Mouse (Mus musculus) kidney, adult 2 months (tissue): ENCODE results near the gene Lpp. TPM values are rescaled to one million over a fixed set of nuclear protein-coding genes. Genes with fewer than 3 reads are reported as not detected.

Experiments used
- DNase-seq: peaks from one replicate; pipeline ENCODE4 v3.0.0; 2021
- H3K27ac ChIP-seq: fragments of 200-500 bp; 2 replicates; pipeline ENCODE4 v1.5.1; 2012; ENCODE audit warnings: low read depth, low read length, control low read depth, inconsistent platforms; ENCODE audit not compliant: insufficient read depth
- H3K27me3 ChIP-seq: fragments of 200-500 bp; replicated peaks from 2 replicates; pipeline ENCODE4 v1.6.1; 2012; ENCODE audit warnings: mild to moderate bottlenecking, moderate library complexity, low read length, inconsistent platforms; ENCODE audit not compliant: control insufficient read depth, insufficient read depth
- H3K36me3 ChIP-seq: fragments of 200-500 bp; 2 replicates; pipeline ENCODE4 v1.6.1; 2012; ENCODE audit warnings: mild to moderate bottlenecking, moderate library complexity, low read length, inconsistent platforms; ENCODE audit not compliant: control insufficient read depth, insufficient read depth
- H3K4me1 ChIP-seq: fragments of 200-500 bp; 2 replicates; pipeline ENCODE4 v1.6.1; 2011; ENCODE audit warnings: low read length; ENCODE audit not compliant: control insufficient read depth, insufficient read depth
- H3K4me3 ChIP-seq: fragments of 200-500 bp; 2 replicates; pipeline ENCODE4 v1.5.1; 2011; ENCODE audit warnings: mild to moderate bottlenecking, low read depth, low read length, control low read depth; ENCODE audit not compliant: insufficient read depth
- CTCF ChIP-seq: fragments of 200-500 bp; conservative IDR thresholded peaks from 2 replicates; pipeline ENCODE4 v1.5.1; 2011; ENCODE audit warnings: low read depth, mild to moderate bottlenecking, control low read depth, low read length, moderate library complexity, mixed read lengths; ENCODE audit not compliant: insufficient read depth, insufficient read length
- POLR2A ChIP-seq: fragments of 200-500 bp; IDR thresholded peaks from one replicate; pipeline ENCODE4 v1.6.1; 2011; ENCODE audit warnings: low read depth, low read length, control low read depth
- WGBS: fragments of 180-500 bp; shearing (Covaris S2); methylation state at CpG from one replicate; pipeline ENCODE4 v1.1.7; 2018; 5-methylcytosine and 5-hydroxymethylcytosine counted together
- polyA plus RNA-seq: library from polyadenylated mRNA; depleted of rRNA; stranded (reverse); fragments of >200 nt; gene quantifications from 2 replicates; pipeline ENCODE4 v1.2.3, GENCODE M21; 2012

Gene Lpp
- polyA plus RNA-seq, 1 experiment = 15.9 TPM

DNA sequence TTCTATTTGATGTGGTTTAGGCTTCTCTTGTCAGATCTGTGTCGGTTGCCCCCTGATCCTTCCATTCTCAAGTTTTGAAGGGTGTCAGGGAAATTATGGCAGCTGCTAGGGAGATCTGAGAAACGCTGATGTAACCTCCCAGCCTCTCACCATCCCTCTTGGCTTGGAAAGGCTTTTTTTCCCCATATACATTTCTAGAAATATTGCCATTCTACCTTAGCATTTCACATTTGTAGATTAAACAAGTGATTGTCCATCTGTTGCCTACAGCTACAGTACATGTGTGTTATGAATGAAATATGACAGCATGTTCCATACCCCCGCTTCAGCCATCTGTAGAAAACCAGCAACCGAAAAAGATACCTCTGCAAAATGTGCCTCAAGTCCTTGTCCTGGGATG, 589.5 kb downstream of the Lpp start:
- DNase-seq = no peak
- Histone ChIP-seq H3K27ac (no peak overlapping the region), H3K36me3 (no peaks in the 10 kb centered on the region), H3K4me1 (no peaks in the 10 kb centered on the region), H3K27me3 (no peaks in the 10 kb centered on the region), H3K4me3 (no peak overlapping the region)
- 88% methylated on average over 4 of the region's 4 CpGs for WGBS
- no peak for TF ChIP-seq CTCF
- no peak for TF ChIP-seq POLR2A

DNA sequence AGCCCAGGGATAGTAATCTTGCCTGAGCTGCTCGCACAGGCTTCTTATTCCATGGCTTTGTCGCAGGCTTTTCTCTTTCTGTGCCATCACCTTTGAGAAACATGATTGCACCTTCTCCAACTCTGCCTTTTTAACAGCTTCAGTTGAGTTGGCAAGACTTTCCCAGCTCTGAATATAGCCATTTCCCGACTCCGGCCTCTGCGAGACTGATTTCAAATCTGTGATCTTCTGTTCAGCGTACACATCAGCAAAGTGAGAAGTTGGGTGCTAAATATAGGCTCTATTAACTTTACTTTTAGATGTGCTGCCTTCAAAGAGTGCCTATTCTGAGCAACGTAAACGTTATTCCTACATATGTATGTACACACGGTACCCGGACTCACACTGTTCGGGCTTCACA, 597.0 kb downstream of the Lpp start:
- Histone ChIP-seq H3K27me3 (no peaks in the 10 kb centered on the region), H3K4me3 (no peak overlapping the region), H3K4me1 (no peaks in the 10 kb centered on the region), H3K27ac (no peak overlapping the region), H3K36me3 (no peaks in the 10 kb centered on the region)
- DNase-seq = no peak
- TF ChIP-seq CTCF (no peak), POLR2A (no peak)
- 98% methylated on average over 11 of the region's 11 CpGs for WGBS

DNA sequence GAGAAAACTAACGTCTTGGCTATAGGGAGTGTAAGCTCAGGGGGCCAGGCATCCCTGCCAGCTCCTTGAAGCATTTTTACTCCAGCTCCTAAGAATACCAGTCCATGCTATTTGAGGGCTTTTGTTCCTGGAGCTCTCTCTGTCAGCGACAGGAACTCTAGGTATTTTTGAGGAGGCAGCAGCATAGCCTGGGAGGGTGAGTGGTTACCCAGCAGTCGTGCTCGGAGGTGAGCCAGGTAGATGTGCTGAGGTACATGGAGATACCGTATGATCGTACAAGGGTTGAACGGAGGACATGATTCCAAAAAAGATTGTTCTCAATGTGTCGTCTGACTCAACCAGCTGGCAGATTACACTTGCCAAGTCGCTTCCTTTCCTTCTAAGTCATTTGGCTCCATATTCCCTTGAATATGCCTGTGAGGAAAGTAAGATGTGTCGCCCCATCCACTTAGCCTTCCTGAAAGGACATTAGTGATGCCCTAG, 597.8 kb downstream of the Lpp start:
- Histone ChIP-seq H3K4me3 (no peak overlapping the region), H3K4me1 (no peaks in the 10 kb centered on the region), H3K36me3 (no peaks in the 10 kb centered on the region), H3K27me3 (no peaks in the 10 kb centered on the region), H3K27ac (no peak overlapping the region)
- TF ChIP-seq POLR2A = no peak
- no peak for DNase-seq
- 90% methylated on average over 10 of the region's 10 CpGs for WGBS

DNA sequence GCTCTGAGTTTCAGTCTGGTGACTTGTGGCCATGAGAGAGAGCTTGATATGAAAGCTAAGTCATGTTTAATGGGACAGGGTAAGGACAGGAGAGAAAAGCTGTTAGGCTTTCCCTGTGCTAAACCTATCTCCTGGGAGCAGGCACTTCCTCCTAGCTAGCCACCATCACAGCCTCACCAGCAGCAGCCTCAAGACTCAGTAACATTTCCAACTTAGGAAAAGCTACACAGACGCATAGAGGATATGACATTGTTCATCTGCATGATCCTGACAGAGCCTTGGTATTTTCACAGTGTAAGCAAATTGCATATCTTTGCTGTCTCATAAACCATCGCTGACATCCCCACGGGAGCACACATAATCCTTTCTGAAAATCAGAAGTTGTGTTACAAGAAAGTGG, 598.7 kb downstream of the Lpp start:
- 88% methylated on average over 3 of the region's 3 CpGs for WGBS
- Histone ChIP-seq H3K4me1 (no peaks in the 10 kb centered on the region), H3K27me3 (no peaks in the 10 kb centered on the region), H3K27ac (no peak overlapping the region), H3K4me3 (no peak overlapping the region), H3K36me3 (no peaks in the 10 kb centered on the region)
- DNase-seq = no peak
- TF ChIP-seq CTCF = no peak

DNA sequence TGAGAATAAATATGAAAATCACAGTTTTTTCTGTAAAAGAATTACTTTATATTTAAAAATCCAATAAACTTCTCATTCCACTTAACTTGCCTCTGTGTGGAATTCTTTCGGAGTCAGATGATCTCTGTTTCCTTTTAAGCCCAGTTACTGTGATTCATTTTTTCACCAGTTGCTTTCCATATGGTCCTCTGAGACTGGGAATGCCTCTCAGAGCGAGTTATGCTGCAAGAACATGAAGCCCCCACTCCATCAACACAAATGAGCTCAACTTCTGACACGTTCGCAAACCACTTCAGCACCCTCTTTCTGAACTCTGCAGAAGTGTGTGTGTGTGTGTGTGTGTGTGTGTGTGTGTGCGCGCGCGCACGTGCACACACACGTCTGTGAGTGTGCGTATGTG, 599.2 kb downstream of the Lpp start:
- Histone ChIP-seq H3K27me3 (no peaks in the 10 kb centered on the region), H3K27ac (no peak overlapping the region), H3K36me3 (no peaks in the 10 kb centered on the region), H3K4me1 (no peaks in the 10 kb centered on the region), H3K4me3 (no peak overlapping the region)
- DNase-seq = no peak
- 93% methylated on average over 11 of the region's 11 CpGs for WGBS
- TF ChIP-seq CTCF (no peak), POLR2A (no peak)

DNA sequence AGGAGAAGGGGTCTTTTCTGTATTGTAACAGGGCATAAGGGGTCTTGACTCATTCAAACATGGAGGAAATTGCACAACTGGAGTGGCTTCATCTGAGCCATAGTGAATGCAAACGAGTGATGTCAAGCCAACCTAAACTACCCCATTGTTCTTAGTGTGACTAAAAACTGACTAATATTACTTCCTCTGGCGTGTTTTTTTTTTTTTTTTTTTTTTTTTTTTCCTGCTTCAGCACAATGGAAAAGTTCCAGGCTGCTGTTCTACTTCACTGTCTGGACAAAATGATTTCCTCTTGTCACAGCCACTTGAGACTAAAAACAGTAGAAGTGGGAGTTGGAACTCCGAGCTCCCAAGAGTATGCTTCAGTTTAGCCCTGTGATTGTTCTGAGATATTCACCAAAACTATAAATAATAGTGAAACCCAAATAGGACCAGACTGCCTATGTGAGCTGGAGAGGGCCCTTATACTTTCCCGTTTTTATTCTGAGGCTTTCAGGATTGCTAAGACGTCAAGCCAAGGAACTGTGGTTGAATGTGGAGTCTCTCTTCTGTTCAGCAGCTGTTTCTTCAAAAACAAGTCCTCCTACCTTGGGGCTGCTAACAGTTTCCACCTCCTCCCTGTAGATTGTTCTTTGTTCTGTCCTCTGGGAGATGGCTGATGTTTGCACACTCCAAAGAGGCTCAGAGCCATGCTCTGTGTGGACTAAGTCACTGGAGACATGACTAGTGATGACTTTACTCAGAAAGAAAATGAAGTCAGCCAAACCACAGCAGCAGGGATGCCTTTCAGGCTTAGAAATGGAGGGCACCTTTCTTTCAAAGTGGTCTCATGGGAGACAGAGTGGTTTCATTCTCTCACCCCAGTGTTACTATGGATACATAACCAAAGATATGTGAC, 617.9 kb downstream of the Lpp start:
- H3K4me3 ChIP-seq = no peak overlapping the region
- H3K27me3 ChIP-seq = no peaks in the 10 kb centered on the region
- TF ChIP-seq POLR2A (no peak), CTCF (no peak)
- peak; percentile 46 for DNase-seq
- no peaks in the 10 kb centered on the region for H3K36me3 ChIP-seq
- no peak overlapping the region for H3K27ac ChIP-seq
- peaks cover 7% of the 10 kb centered on the region for H3K4me1 ChIP-seq
- 60% methylated on average over 5 of the region's 5 CpGs for WGBS

DNA sequence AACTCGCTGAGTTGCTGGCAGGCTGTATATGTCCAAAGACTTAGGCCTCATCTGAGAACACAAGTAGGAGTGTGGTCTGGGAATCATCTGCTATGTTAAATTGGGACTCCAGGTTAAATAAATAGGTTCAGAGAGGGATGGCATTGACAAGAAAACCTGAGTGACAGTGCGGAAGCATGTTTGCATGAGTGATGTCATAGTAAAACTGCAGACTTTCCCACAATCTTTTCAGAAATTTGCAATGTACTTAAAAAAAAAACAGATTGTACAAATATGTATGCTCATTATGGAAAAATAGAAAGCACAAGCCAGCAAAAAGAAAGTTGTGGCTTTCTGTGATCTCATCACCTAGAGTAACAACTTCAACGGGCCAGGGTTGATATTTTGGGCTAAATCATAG, 619.6 kb downstream of the Lpp start:
- Histone ChIP-seq H3K36me3 (no peaks in the 10 kb centered on the region), H3K4me1 (peaks cover 8% of the 10 kb centered on the region), H3K27ac (no peak overlapping the region), H3K4me3 (no peak overlapping the region), H3K27me3 (no peaks in the 10 kb centered on the region)
- DNase-seq = no peak
- 95% methylated on average over 3 of the region's 3 CpGs for WGBS
- TF ChIP-seq CTCF (no peak), POLR2A (no peak)
